Mouse (Mus musculus) urinary bladder, postnatal 10 days (tissue): Measurements from ENCODE around the gene Svip.

ENCODE experiments used
- DNase-seq: peaks from one replicate; pipeline ENCODE4 v3.0.0; 2022; ENCODE audit warnings: low spot score

Svip gene

GRCm38 (mm10) chr7:52005511-52006295 is at the start of gene Svip:
Gene Svip (minus strand): TSS chr7:52006018.
- DNase-seq = peak; percentile 41

DNA sequence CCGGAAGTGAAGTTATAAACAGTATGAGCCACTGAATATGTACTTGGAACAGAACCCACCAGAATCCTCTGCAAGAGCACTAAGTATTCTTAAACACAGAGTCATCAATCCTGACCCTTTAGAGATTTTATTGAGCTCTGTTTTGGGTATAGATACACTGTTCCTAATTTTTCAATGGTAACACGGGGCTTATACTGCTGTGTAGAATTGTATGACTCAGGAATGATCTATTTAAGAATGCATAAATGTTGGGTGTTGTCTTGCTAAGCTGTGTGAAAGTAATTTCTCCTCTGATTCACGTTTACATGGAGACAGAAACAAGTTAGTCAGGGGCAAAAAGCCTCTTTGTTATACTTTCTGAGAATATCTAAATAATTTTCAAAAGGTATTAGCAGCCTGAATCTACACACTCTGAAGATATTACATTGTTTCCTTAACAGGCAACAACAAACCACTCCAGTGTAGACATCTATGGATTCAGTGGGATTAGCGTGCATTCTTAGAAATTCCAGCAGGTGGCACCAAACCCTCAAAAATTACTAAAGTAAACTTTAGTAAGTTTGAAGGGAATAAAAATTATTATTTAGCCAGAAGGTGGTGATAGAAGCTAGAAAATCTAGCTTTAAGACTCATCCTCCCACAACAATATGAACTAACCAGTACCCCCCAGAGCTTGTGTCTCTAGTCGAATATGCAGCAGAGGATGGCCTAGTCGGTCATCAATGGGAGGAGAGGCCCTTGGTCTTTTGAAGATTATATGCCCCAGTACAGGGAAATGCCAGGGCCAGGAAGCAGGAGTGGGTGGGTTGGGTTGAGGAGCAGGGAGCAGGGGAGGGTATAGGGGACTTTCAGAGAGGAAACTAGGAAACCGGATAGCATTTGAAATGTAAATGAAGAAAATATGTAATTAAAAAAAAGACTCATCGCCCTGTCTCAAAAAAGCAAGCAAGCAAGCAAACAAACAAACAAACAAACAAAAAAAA is 32.1 kb upstream of the Svip start:
- DNase-seq = no peak

DNA sequence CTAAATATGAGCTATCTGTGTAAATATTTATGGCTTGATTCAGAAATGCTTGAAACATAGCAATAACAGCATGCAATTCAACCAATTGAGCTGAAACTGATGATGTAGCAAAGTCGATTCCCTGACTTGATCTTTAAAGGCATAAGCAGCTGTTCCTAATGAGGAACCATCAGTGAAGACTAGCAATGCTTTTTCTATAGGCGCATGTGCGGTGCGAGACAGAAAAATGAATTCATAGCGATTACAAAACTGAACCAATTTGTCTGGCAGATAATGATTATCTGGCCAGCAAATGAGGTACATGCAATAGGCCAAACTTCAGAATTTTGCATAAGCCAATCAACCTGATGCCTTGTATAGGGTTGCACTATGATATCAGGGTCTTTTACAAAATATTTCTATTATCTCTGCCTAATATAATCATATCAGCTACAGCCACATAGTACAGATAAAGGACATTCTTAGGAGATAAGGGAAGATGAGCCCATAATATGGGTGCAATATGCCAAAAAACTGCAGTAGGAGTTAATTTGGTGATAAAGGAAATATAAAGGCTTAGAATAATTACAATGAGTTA is 18.3 kb upstream of the Svip start:
- DNase-seq = no peak

GRCm38 (mm10) chr7:52022039-52022438 is 16.2 kb upstream of the Svip start:
- no peak for DNase-seq

GRCm38 (mm10) chr7:52015628-52016027 is 9.8 kb upstream of the Svip start, which contains the start of gene 1700015G11Rik:
Gene 1700015G11Rik (minus strand): TSS chr7:52015728.
- no peak for DNase-seq

DNA sequence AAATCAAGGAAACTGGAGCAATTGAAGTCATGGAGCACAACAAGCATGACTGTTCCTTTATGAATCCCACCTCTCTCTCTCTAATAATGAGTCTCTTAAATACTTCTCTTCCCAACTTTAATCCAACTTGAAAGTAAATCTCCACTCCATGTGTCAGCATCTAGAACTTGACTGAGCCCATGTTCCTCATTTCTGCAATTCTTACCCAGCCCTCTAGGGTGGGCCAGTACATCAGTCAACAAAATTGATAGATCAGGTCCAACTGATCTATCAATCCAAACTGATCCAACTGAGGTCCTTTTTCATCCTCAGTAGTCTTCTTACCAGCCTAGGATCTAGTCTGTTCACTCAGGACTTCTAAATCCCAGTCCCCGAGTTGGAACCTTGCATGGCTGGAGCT is 9.4 kb upstream of the Svip start:
- no peak for DNase-seq

DNA sequence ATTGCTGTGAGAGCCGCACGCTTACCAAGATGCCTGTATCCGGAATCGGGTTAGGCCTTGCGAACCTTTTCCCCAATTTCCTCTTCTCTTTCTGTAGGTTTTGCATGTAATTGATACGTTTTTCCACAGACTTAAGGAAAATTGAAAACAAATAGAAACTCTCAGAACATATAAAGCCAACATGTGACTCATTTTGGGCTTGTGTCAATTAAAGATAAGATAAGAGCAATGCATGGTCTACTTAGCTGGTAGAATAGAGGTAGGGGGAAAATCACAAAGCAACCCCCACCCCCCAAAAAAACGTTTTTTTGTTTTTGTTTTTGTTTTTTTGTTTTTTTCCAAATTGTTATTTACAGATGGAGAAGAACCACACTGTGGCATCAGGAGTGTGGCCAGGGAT is 7.6 kb upstream of the Svip start:
- DNase-seq = no peak

- DNase-seq = no peak
Measured at GRCm38 (mm10) chr7:52007138-52007537, 1.3 kb upstream of the Svip start.

- no peak for DNase-seq
Measured at GRCm38 (mm10) chr7:52006296-52006630, 445 bp upstream of the Svip start.

GRCm38 (mm10) chr7:51991020-51991419 is 14.8 kb downstream of the Svip start:
- no peak for DNase-seq

- DNase-seq = no peak
Measured at GRCm38 (mm10) chr7:51986909-51987308, 18.9 kb downstream of the Svip start.

DNA sequence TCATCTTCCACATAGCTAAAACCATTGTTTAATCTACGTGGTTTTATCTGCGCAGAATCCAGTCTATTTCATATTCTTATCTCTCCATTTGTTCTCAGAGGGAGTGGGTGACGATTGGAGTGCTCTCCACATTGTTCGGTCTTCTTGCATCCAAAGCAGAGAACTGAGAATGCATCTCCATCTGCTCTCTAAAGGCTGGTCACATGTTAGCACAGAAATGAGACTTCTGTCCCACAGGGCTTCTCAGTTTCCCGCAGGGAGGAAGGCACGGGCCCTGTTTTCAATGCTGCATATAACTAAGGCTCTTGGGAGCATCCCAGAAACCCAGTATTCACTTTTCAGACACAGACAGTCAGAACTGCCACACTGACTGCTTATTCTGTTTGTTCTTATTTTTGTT is 20.1 kb downstream of the Svip start:
- no peak for DNase-seq

GRCm38 (mm10) chr7:51982303-51982702 is 23.5 kb downstream of the Svip start:
- DNase-seq = no peak

- no peak for DNase-seq
Measured at GRCm38 (mm10) chr7:51979271-51979670, 26.5 kb downstream of the Svip start.

DNA sequence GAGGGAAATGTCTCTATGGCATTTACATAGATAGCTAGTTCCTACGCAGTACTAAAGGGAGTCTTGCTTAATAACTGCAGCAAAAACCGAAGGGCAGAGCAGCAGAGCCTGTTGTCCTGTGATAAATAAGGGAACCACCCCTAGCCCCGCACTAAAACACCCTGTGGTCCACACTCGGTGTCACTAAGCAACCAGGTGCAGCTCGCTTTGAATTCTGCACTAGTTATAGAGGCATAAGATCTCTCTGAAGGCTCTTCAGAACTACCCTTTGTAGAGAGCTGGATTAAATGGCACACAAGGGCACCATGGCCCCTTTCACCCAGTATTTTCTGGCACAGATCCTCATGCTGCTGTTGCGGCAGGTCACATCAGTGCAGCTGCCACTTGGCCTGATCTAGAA is 30.6 kb downstream of the Svip start:
- no peak for DNase-seq

GRCm38 (mm10) chr7:51973526-51973925 is 32.3 kb downstream of the Svip start:
- DNase-seq = no peak

DNA sequence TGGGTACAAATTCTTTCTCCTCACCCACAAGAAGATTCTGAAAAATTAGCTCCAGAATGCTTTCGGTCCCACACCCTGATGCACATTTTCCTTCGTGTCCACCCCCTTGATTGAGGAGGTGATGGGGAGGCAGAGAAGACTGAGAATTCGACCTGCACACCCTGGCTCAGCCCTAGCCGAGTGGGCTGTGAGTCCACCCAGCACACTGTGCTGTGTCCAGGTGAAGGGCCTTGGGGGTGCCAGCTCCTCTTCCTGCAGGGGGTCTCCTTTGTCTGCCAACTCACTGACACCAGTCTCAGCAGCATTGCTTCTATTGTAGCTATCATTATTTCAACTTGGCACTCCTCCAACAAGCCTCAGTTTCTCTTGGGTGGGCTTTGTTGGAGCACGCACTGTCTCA is 32.7 kb downstream of the Svip start:
- no peak for DNase-seq

DNA sequence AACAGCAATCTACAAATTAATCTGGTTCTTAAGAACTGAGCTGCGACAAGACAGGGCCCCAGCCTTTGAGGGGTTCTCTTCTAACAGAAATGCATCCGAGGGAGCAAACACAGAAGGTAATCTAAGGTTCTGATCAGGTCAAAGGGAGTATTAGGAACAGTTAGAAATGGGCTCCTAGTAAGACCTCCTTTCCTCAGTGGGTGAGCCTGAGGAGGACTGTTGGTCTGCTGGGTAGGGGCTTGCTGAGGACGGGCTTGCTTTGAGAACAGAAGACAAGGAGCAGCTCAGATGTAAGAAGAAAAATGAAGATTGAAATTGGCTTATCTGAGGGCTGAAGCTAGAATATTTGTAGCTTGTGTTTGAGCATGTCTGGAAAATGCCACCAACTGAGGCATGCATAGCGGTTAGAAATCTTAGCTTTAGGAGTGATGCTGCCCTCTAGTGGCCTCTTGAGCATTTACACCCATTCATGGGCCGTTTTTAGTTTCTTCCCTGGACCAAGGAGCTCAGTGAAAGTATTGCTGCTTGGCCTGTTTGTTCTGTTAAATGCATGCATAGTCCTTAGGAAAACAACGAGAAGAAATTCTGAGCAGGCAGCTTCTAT is 33.5 kb downstream of the Svip start:
- DNase-seq = no peak

DNA sequence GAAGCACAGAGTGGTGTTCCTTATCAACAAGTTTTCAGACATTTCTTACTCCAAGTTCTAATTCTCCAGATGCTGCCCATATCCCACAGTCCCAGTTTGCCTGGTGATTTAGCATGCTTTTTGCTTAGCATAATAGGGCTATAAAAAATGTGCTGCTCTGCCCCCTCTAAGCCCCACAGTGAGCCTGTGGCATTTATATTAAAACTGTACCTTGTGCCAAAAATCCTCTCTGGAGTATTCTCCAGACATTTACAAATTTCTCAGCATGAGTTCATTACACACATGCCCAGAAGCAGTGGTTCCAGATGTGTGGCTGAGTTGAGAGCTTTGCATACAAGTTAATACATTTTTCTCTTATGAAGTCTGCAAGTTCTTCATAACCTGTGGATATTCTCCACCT is 36.4 kb downstream of the Svip start:
- DNase-seq = no peak

GRCm38 (mm10) chr7:51967581-51967980 is 38.2 kb downstream of the Svip start:
- no peak for DNase-seq

- DNase-seq = no peak
Measured at GRCm38 (mm10) chr7:51964681-51965080, 41.1 kb downstream of the Svip start.

DNA sequence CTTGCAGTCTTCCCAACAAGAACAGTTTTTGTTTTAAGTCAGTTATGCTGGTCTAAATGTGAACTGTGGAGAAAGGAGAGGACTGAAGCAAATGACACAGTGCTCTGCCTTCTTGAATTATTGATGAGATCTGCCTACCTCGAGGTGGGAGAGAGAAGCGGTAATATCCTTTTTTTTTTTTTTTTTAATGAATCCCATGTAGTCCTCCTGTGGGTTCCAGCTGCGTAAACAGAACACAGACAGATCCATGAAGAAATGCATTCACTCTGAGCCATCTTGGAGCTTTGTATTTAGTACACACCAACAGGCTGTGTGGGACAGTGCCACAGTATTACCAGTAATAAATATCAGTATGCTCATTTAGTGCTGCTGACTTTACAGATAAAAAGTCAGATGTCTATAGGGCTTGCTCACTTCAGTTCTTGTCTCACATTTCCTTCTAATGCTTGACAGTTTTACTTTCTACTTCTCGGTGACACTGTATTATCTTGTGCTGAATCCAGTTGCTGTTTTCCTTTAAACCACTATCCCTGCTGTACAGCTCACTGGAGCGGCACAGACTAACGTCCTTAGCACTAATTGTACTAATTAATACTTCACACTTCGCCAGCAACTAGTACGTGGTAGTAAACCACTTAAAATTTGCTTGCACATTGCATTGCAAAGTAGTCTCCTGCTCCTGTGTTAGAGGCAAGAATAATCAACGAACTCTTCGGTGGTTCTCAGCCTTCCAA is 43.4 kb downstream of the Svip start:
- DNase-seq = no peak
